Mouse (Mus musculus): ENCODE data around the gene Nsun5.

DNA sequence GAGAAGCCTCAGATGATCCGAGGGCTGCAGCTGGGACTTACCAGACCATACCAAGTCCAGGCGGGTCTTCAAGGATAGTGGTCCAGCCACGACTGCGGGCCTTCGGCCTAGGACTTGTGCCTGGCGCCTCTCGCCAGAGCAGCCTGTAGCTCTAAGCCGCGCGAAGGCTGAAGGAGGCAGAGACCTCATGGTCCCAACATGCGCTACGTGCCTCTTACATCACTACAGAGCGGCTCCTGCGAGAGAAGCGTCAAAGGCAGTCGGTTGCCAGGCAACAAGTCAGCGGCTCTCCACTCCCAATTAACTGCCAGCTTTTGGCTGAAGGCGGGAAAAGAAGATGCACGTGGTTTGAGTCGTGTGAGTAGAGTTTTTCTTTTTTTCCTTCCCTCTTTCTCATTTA, 34.9 kb downstream of the Nsun5 start:
- TF ChIP-seq CTCF (IDR thresholded peaks at IDR 0.05; ENCODE audit: extremely low read depth, insufficient read depth, low read length) (no peak), POLR2A (IDR thresholded peaks at IDR 0.05; ENCODE audit: extremely low read depth, insufficient read depth, low read length) (peak; percentile 41; the same call in 1 of the 2 replicates)
